36 mouse cellular contexts compared by ENCODE assay signal in the genomic region with DNA sequence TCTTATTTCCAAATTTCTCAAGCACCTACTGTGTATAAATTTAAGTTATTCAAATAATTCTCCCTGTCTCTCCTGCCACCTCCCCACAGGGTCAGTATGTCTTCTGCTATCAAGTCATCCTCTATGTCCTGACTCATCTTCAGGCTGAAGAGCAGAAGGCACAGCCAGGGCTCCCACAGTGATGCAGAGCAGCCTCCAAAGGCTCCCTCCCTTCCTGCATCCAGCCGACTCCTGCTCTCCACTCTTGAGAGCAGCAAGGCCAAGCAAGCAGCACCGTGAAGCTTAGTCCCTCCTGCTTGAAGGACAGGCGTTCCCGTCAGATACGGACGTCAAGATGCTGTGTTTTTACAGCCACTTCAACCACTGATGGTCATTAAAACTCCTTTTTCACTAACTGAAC. TPM values are rescaled to one million over a fixed set of nuclear protein-coding genes. Genes with fewer than 3 reads are reported as not detected.
DNase-seq lines count a peak whose midpoint lies in the region; ATAC-seq lines count a peak whose summit lies in the region.
"Had no signal": no experiment of that assay in that cellular context is flagged by ENCODE, and none has a peak within 500 bp of the region (broad histone marks: within the 10 kb centered on the region; RNA-seq: fewer than 3 reads in every experiment).

No protein-coding gene starts in this region.

- H3K36me3 ChIP-seq in heart, embryonic 15.5 days, result no peaks in the 10 kb centered on the region
- H3K36me3 ChIP-seq: hindbrain, embryonic 12.5 days; intestine, embryonic 15.5 days; limb, embryonic 15.5 days; liver, embryonic 13.5 days; midbrain, embryonic 15.5 days had no signal

- H3K9me3 ChIP-seq in heart, embryonic 15.5 days (replicated peaks), result no peaks in the 10 kb centered on the region
- H3K9me3 ChIP-seq: embryonic facial prominence, embryonic 13.5 days; hindbrain, embryonic 12.5 days; intestine, embryonic 15.5 days; limb, embryonic 10.5 days; limb, embryonic 15.5 days; liver, embryonic 13.5 days; midbrain, embryonic 15.5 days had no signal

- no peak overlapping the region for H3K4me3 ChIP-seq in heart, embryonic 15.5 days
- H3K4me3 ChIP-seq: embryonic facial prominence, embryonic 13.5 days; erythroblast, embryonic 14.5 days; hindbrain, embryonic 12.5 days; intestine, embryonic 15.5 days; limb, embryonic 10.5 days; limb, embryonic 15.5 days; liver, embryonic 13.5 days; midbrain, embryonic 15.5 days had no signal

- intact Hi-C loops in heart, postnatal 36 days (cut with DNase I), result loop anchor here (5.0 kb wide), 1 partner anchor 55 kb away; no protein-coding TSS in a partner anchor

- peaks cover 25% of the 10 kb centered on the region for H3K4me1 ChIP-seq in heart, embryonic 15.5 days (replicated peaks)
- H3K4me1 ChIP-seq: intestine, embryonic 15.5 days; liver, embryonic 13.5 days had no signal

- DNase-seq in heart, postnatal 36 days, result no peak
- DNase-seq in cerebellum, adult 8-10 months, result peak; percentile 56
- DNase-seq in cerebellum, postnatal 25 days, result peak; percentile 76 to 83
- DNase-seq in kidney, adult 9 months, result no peak
- no peak for DNase-seq in embryo, embryonic 9.5 days (ENCODE audit: extremely low spot score)
- no peak for DNase-seq in ovary, postnatal 36 days (ENCODE audit: low spot score)
- DNase-seq: adrenal gland, postnatal 25 days; kidney, adult 2 months; kidney, postnatal 10 days; layer of hippocampus, postnatal 36 days; liver, embryonic 13.5 days; lung, adult 2 months; lung, postnatal 14 days; right cerebral cortex, adult 18-20 months; spleen, adult 18-20 months; thymus, adult 2 months; thymus, postnatal 36 days had no signal

- ATAC-seq in heart, embryonic 15.5 days (replicated peaks; ENCODE audit: insufficient number of reproducible peaks, insufficient read depth, low FRiP score, low read depth), result no peak
- ATAC-seq: CD4-positive, CD25-positive, alpha-beta regulatory T cell, adult 4 months; hindbrain, postnatal 0 days; intestine, embryonic 15.5 days had no signal

- H3K4me2 ChIP-seq in heart, embryonic 15.5 days, result no peak overlapping the region
- H3K4me2 ChIP-seq: embryonic facial prominence, embryonic 13.5 days; hindbrain, embryonic 12.5 days; intestine, embryonic 15.5 days; limb, embryonic 15.5 days; liver, embryonic 13.5 days; midbrain, embryonic 15.5 days had no signal

- no peak overlapping the region for H3K9ac ChIP-seq in heart, embryonic 15.5 days
- H3K9ac ChIP-seq: embryonic facial prominence, embryonic 13.5 days; hindbrain, embryonic 12.5 days; intestine, embryonic 15.5 days; limb, embryonic 15.5 days; liver, embryonic 13.5 days; midbrain, embryonic 15.5 days had no signal

- H3K27ac ChIP-seq in heart, embryonic 15.5 days, result 0 out of 2 replicates have a peak overlapping the region, but pooled peaks have one; percentile 4
- H3K27ac ChIP-seq: hindbrain, embryonic 12.5 days; hindbrain, postnatal 0 days; intestine, embryonic 15.5 days; limb, embryonic 10.5 days; liver, embryonic 13.5 days; midbrain, embryonic 15.5 days had no signal

- WGBS in heart, embryonic 15.5 days, result 65% methylated on average over 6 of the region's 6 CpGs

- H3K27me3 ChIP-seq in heart, embryonic 15.5 days, result no peaks in the 10 kb centered on the region
- H3K27me3 ChIP-seq: embryonic facial prominence, embryonic 13.5 days; hindbrain, embryonic 12.5 days; intestine, embryonic 15.5 days; limb, embryonic 15.5 days; liver, embryonic 13.5 days; midbrain, embryonic 15.5 days had no signal

RNA-seq across cellular contexts. Expression of a gene that starts 31.6 kb away (rescaled TPM):
- polyA plus RNA-seq in heart, embryonic 15.5 days (2015; fragmentation: Nextera tagmentation; extraction: Ambion mirVana), result 1.5 and 1.7 TPM in 2 replicates
- 1 to 10 TPM; 5.2 to 8.0 TPM for total RNA-seq in heart, postnatal 36 days (2021)
- total RNA-seq: layer of hippocampus, postnatal 36 days; neutrophil, adult 5-6 weeks had no signal
- polyA plus RNA-seq: CD4-positive, CD25-positive, alpha-beta regulatory T cell, adult 4 months; forebrain, embryonic 11.5 days; forebrain, embryonic 16.5 days; limb, embryonic 10.5 days; liver, embryonic 13.5 days; neural tube, embryonic 11.5 days had no signal

RNA-seq across cellular contexts. Expression of a gene that starts 58.2 kb away (rescaled TPM):
- polyA plus RNA-seq in heart, embryonic 15.5 days (2015; fragmentation: Nextera tagmentation; extraction: Ambion mirVana), result 0.24 and 0.34 TPM in 2 replicates
- not detected for total RNA-seq in heart, postnatal 36 days (2021)
- total RNA-seq: adrenal gland, adult 18-20 months; adrenal gland, postnatal 25 days; gastrocnemius, postnatal 4 days; heart, adult 8-10 months; heart, postnatal 25 days; layer of hippocampus, postnatal 36 days; left cerebral cortex, postnatal 10 days; neutrophil, adult 5-6 weeks had no signal
- polyA plus RNA-seq: CD4-positive, CD25-positive, alpha-beta regulatory T cell, adult 4 months; erythroblast, embryonic 14.5 days; hindbrain, embryonic 12.5 days; hindbrain, postnatal 0 days; kidney, adult 2 months had no signal

Comparison
In these comparisons a context has a peak if more than half of its experiments do, and no peak if none do; other contexts are left out.
1. DNase-seq: peak in cerebellum, adult 8-10 months (single experiment) and cerebellum, postnatal 25 days (2 of 2); none in heart, postnatal 36 days (0 of 2), kidney, adult 9 months (single experiment), embryo, embryonic 9.5 days (single experiment) and ovary, postnatal 36 days (single experiment).